Mouse (Mus musculus) cortical plate, adult 2 months (tissue): ENCODE measurements around the gene Dnajc3.

Source experiments
- CTCF ChIP-seq: fragments of 200-500 bp; IDR thresholded peaks from 2 replicates; pipeline ENCODE4 v1.5.1; 2011; ENCODE audit warnings: mild to moderate bottlenecking, control low read depth, low read length; ENCODE audit not compliant: insufficient read depth; ENCODE audit errors: extremely low read depth
- POLR2A ChIP-seq: fragments of 200-500 bp; IDR thresholded peaks from 2 replicates; pipeline ENCODE4 v1.6.1; 2011; ENCODE audit warnings: mild to moderate bottlenecking, low read length, control low read depth; ENCODE audit not compliant: insufficient read depth; ENCODE audit errors: extremely low read depth

DNA sequence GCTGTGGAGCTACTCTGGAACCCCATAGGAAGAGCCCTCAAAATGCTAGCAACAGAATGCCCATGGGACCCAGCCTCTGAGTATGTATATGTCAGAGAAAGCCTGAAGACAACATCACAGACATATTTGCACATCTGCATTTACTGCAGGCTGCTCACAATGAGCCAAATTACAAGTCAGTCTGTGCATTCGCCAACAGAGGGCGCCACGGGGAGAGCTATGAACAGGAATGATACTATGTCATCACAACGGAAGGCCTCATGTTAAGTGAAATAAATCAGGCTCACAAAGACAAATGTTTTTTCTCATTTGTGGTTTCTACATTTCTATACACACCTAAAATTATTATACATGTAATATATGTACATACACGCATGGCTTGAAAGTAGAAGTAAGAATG lies 88.1 kb downstream of the Dnajc3 start:
- no peak for TF ChIP-seq CTCF
- TF ChIP-seq POLR2A: no peak
